Mouse (Mus musculus) heart, embryonic 16.5 days (tissue): ENCODE results near the gene Cep72. TPM values are rescaled to one million over a fixed set of nuclear protein-coding genes. Genes with fewer than 3 reads are reported as not detected.

Source experiments
- ATAC-seq: fragments of 200-750 bp; cut with Nextera tagmentation; replicated peaks from 2 replicates; pipeline ENCODE4 v1.8.0; 2017; ENCODE audit warnings: moderate number of reproducible peaks; ENCODE audit not compliant: insufficient read depth, low FRiP score; ENCODE audit errors: extremely low read depth
- H3K27ac ChIP-seq: fragments of 300-500 bp; sonication (generic); 2 replicates; pipeline ENCODE4 v1.5.1; 2014; ENCODE audit warnings: mild to moderate bottlenecking, low read length, control low read depth, moderate library complexity
- H3K27me3 ChIP-seq: fragments of 300-500 bp; sonication (generic); 2 replicates; pipeline ENCODE4 v1.6.1; 2014; ENCODE audit warnings: low read length, mixed read lengths; ENCODE audit not compliant: control insufficient read depth, insufficient read depth
- H3K36me3 ChIP-seq: fragments of 300-500 bp; sonication (generic); 2 replicates; pipeline ENCODE4 v1.6.1; 2014; ENCODE audit not compliant: control insufficient read depth, insufficient read depth
- H3K4me1 ChIP-seq: fragments of 300-500 bp; sonication (generic); 2 replicates; pipeline ENCODE4 v1.6.1; 2014; ENCODE audit warnings: low read length, mixed read lengths; ENCODE audit not compliant: control insufficient read depth, insufficient read depth
- H3K4me2 ChIP-seq: fragments of 300-500 bp; sonication (generic); 2 replicates; pipeline ENCODE4 v1.6.1; 2014; ENCODE audit warnings: low read depth, mild to moderate bottlenecking, control low read depth, low read length
- H3K4me3 ChIP-seq: fragments of 300-500 bp; sonication (generic); 2 replicates; pipeline ENCODE4 v1.5.1; 2014; ENCODE audit warnings: mild to moderate bottlenecking, control low read depth, low read length
- H3K9ac ChIP-seq: fragments of 300-500 bp; sonication (generic); 2 replicates; pipeline ENCODE4 v1.6.1; 2014; ENCODE audit warnings: low read length, control low read depth
- H3K9me3 ChIP-seq: fragments of 300-500 bp; sonication (generic); replicated peaks from 2 replicates; pipeline ENCODE4 v1.6.1; 2016; ENCODE audit warnings: low read length; ENCODE audit not compliant: control insufficient read depth
- WGBS: fragments of 180-500 bp; shearing (Covaris S2); extraction: QIAGEN DNeasy Blood & Tissue Kit; methylation state at CpG from one replicate; pipeline ENCODE4 v1.1.7; 2014; 5-methylcytosine and 5-hydroxymethylcytosine counted together
- polyA plus RNA-seq: library from polyadenylated mRNA; unstranded; fragments of >200 nt; fragmentation: Nextera tagmentation; extraction: Ambion mirVana; gene quantifications from 2 replicates; pipeline ENCODE4 v1.2.1, GENCODE M21; 2015

Gene Cep72
- polyA plus RNA-seq, 1 experiment from 2014 or later, result 12.0 TPM

- Histone ChIP-seq H3K27me3 (no peaks in the 10 kb centered on the region), H3K36me3 (peaks cover 15% of the 10 kb centered on the region), H3K4me2 (no peak overlapping the region), H3K4me1 (no peaks in the 10 kb centered on the region), H3K4me3 (no peak overlapping the region), H3K27ac (no peak overlapping the region), H3K9ac (no peak overlapping the region), H3K9me3 (no peaks in the 10 kb centered on the region)
- WGBS, result 81% methylated on average over 3 of the region's 3 CpGs
- no peak for ATAC-seq
Measured at GRCm38 (mm10) chr13:74039926-74040325, 22.2 kb downstream of the Cep72 start.

GRCm38 (mm10) chr13:74035776-74036175, 26.3 kb downstream of the Cep72 start:
- 88% methylated on average over 2 of the region's 2 CpGs for WGBS
- H3K9me3 ChIP-seq, result no peaks in the 10 kb centered on the region

GRCm38 (mm10) chr13:74034756-74035155, 27.3 kb downstream of the Cep72 start:
- no peak overlapping the region for H3K4me2 ChIP-seq
- no peak overlapping the region for H3K4me3 ChIP-seq
- no peaks in the 10 kb centered on the region for H3K27me3 ChIP-seq
- H3K9ac ChIP-seq, result no peak overlapping the region
- no peaks in the 10 kb centered on the region for H3K4me1 ChIP-seq
- no peak for ATAC-seq
- H3K9me3 ChIP-seq, result no peaks in the 10 kb centered on the region
- WGBS, result 74% methylated on average over 2 of the region's 2 CpGs
- no peak overlapping the region for H3K27ac ChIP-seq
- peaks cover 3% of the 10 kb centered on the region; the same call in 1 of the 2 replicates for H3K36me3 ChIP-seq

More at GRCm38 (mm10) chr13:74035776-74036175, 26.3 kb downstream of the Cep72 start:
- no peak for ATAC-seq
- no peak overlapping the region for H3K27ac ChIP-seq
- H3K4me2 ChIP-seq, result no peak overlapping the region
- no peaks in the 10 kb centered on the region for H3K4me1 ChIP-seq
- no peak overlapping the region for H3K4me3 ChIP-seq
- peaks cover 8% of the 10 kb centered on the region; the same call in 1 of the 2 replicates for H3K36me3 ChIP-seq
- H3K9ac ChIP-seq, result no peak overlapping the region
- no peaks in the 10 kb centered on the region for H3K27me3 ChIP-seq

- Histone ChIP-seq H3K27ac (no peak overlapping the region), H3K9me3 (no peaks in the 10 kb centered on the region), H3K36me3 (0 out of 2 replicates have a peak, but pooled peaks cover 2% of the 10 kb centered on the region), H3K4me1 (peaks cover 7% of the 10 kb centered on the region), H3K4me2 (no peak overlapping the region), H3K4me3 (no peak overlapping the region), H3K27me3 (no peaks in the 10 kb centered on the region), H3K9ac (no peak overlapping the region)
- 80% methylated on average over 8 of the region's 8 CpGs for WGBS
- no peak for ATAC-seq
Measured at GRCm38 (mm10) chr13:74031133-74031532, 31.0 kb downstream of the Cep72 start.

GRCm38 (mm10) chr13:74030691-74031090, 31.4 kb downstream of the Cep72 start:
- 87% methylated on average over 7 of the region's 7 CpGs for WGBS
- H3K4me3 ChIP-seq, result no peak overlapping the region
- no peak overlapping the region for H3K9ac ChIP-seq
- no peak overlapping the region for H3K4me2 ChIP-seq
- H3K27ac ChIP-seq, result no peak overlapping the region
- no peaks in the 10 kb centered on the region for H3K9me3 ChIP-seq
- H3K36me3 ChIP-seq, result 0 out of 2 replicates have a peak, but pooled peaks cover 2% of the 10 kb centered on the region
- H3K27me3 ChIP-seq, result no peaks in the 10 kb centered on the region
- no peak for ATAC-seq
- peaks cover 12% of the 10 kb centered on the region for H3K4me1 ChIP-seq

GRCm38 (mm10) chr13:74029013-74029412, 33.1 kb downstream of the Cep72 start:
- Histone ChIP-seq H3K27ac (no peak overlapping the region), H3K27me3 (no peaks in the 10 kb centered on the region), H3K36me3 (0 out of 2 replicates have a peak, but pooled peaks cover 2% of the 10 kb centered on the region), H3K4me1 (peaks cover 18% of the 10 kb centered on the region), H3K4me2 (no peak overlapping the region), H3K9me3 (no peaks in the 10 kb centered on the region), H3K4me3 (no peak overlapping the region), H3K9ac (no peak overlapping the region)
- ATAC-seq, result no peak
- 67% methylated on average over 2 of the region's 2 CpGs for WGBS

GRCm38 (mm10) chr13:74028116-74028515, 34.0 kb downstream of the Cep72 start:
- peaks cover 18% of the 10 kb centered on the region for H3K4me1 ChIP-seq
- H3K4me2 ChIP-seq, result no peak overlapping the region
- no peaks in the 10 kb centered on the region for H3K9me3 ChIP-seq
- H3K27ac ChIP-seq, result no peak overlapping the region
- H3K9ac ChIP-seq, result no peak overlapping the region
- no peaks in the 10 kb centered on the region for H3K27me3 ChIP-seq
- H3K36me3 ChIP-seq, result 0 out of 2 replicates have a peak, but pooled peaks cover 2% of the 10 kb centered on the region
- no peak overlapping the region for H3K4me3 ChIP-seq
- no peak for ATAC-seq
- 61% methylated on average over 2 of the region's 2 CpGs for WGBS

- 13% methylated on average over 2 of the region's 2 CpGs for WGBS
- ATAC-seq, result peak; percentile 78
- Histone ChIP-seq H3K9ac (no peak overlapping the region), H3K4me1 (peaks cover 18% of the 10 kb centered on the region), H3K36me3 (no peaks in the 10 kb centered on the region), H3K27me3 (no peaks in the 10 kb centered on the region), H3K4me3 (no peak overlapping the region), H3K27ac (peak overlapping the region; percentile 15), H3K9me3 (no peaks in the 10 kb centered on the region), H3K4me2 (no peak overlapping the region)
Measured at GRCm38 (mm10) chr13:74026215-74026614, 35.9 kb downstream of the Cep72 start.

- 58% methylated on average over 4 of the region's 4 CpGs for WGBS
- no peaks in the 10 kb centered on the region for H3K36me3 ChIP-seq
- H3K4me3 ChIP-seq, result no peak overlapping the region
- H3K9ac ChIP-seq, result 0 out of 2 replicates have a peak overlapping the region, but pooled peaks have one; percentile 32
- 0 out of 2 replicates have a peak, but pooled peaks have one; percentile 50 for ATAC-seq
- peaks cover 18% of the 10 kb centered on the region for H3K4me1 ChIP-seq
- H3K9me3 ChIP-seq, result no peaks in the 10 kb centered on the region
- H3K4me2 ChIP-seq, result no peak overlapping the region
- H3K27ac ChIP-seq, result peak overlapping the region; percentile 15
- no peaks in the 10 kb centered on the region for H3K27me3 ChIP-seq
Measured at GRCm38 (mm10) chr13:74025151-74026081, 36.7 kb downstream of the Cep72 start.
